Comparison of ENCODE assay signal across 16 mouse cellular contexts in genomic region chr11:45546861-45547260, GRCm38 (mm10).
"Had no signal": no experiment of that assay in that cellular context is flagged by ENCODE, and none has a peak within 500 bp of the region (broad histone marks: within the 10 kb centered on the region; RNA-seq: fewer than 3 reads in every experiment).

No protein-coding gene starts in this region.

- H3K36me3 ChIP-seq: lung, embryonic 15.5 days; midbrain, embryonic 13.5 days; midbrain, embryonic 15.5 days; neural tube, embryonic 12.5 days; stomach, embryonic 15.5 days had no signal

- H3K4me3 ChIP-seq: lung, embryonic 15.5 days; megakaryocyte, embryonic 14.5 days; midbrain, embryonic 13.5 days; midbrain, embryonic 15.5 days; neural tube, embryonic 12.5 days; stomach, embryonic 15.5 days had no signal

- H3K27me3 ChIP-seq: lung, embryonic 15.5 days; midbrain, embryonic 13.5 days; midbrain, embryonic 15.5 days; neural tube, embryonic 12.5 days; stomach, embryonic 15.5 days had no signal

- H3K4me1 ChIP-seq: lung, embryonic 15.5 days; megakaryocyte, embryonic 14.5 days; midbrain, embryonic 15.5 days; stomach, embryonic 15.5 days had no signal

- H3K9ac ChIP-seq: lung, embryonic 15.5 days; midbrain, embryonic 13.5 days; midbrain, embryonic 15.5 days; neural tube, embryonic 12.5 days; stomach, embryonic 15.5 days had no signal

- H3K27ac ChIP-seq: lung, embryonic 15.5 days; macrophage; midbrain, embryonic 13.5 days; midbrain, embryonic 15.5 days; neural tube, embryonic 12.5 days; stomach, embryonic 15.5 days; stomach, postnatal 0 days had no signal

- ATAC-seq: lung, postnatal 0 days; midbrain, embryonic 13.5 days; midbrain, embryonic 15.5 days had no signal

- H3K9me3 ChIP-seq: lung, embryonic 15.5 days; megakaryocyte, embryonic 14.5 days; midbrain, embryonic 13.5 days; midbrain, embryonic 15.5 days; neural tube, embryonic 12.5 days; stomach, embryonic 15.5 days had no signal

- DNase-seq: lung, adult 2 months; lung, postnatal 14 days; right cerebral cortex, postnatal 14 days; thymus, adult 2 months; thymus, postnatal 25 days; thymus, postnatal 4 days had no signal

- H3K4me2 ChIP-seq: lung, embryonic 15.5 days; midbrain, embryonic 11.5 days; midbrain, embryonic 13.5 days; midbrain, embryonic 15.5 days; neural tube, embryonic 12.5 days; stomach, embryonic 15.5 days had no signal
